Mouse (Mus musculus) kidney, postnatal 10 days (tissue): Measurements from ENCODE around the gene Otx2.
A peak's percentile ranks its signal among the peaks of the same experiment; 100 is the strongest.

Experiments
- DNase-seq: peaks from one replicate; pipeline ENCODE4 v3.0.0; 2021; ENCODE audit warnings: mixed read lengths

Otx2 gene

GRCm38 (mm10) chr14:48668761-48669303, 4.8 kb downstream of the Otx2 start:
- DNase-seq = peak; percentile 24

- no peak for DNase-seq
These were observed 5.6 kb downstream of the Otx2 start for GRCm38 (mm10) chr14:48668051-48668481.

GRCm38 (mm10) chr14:48667396-48667795, 6.2 kb downstream of the Otx2 start:
- no peak for DNase-seq

GRCm38 (mm10) chr14:48666771-48667170, 6.8 kb downstream of the Otx2 start:
- DNase-seq = no peak

DNA sequence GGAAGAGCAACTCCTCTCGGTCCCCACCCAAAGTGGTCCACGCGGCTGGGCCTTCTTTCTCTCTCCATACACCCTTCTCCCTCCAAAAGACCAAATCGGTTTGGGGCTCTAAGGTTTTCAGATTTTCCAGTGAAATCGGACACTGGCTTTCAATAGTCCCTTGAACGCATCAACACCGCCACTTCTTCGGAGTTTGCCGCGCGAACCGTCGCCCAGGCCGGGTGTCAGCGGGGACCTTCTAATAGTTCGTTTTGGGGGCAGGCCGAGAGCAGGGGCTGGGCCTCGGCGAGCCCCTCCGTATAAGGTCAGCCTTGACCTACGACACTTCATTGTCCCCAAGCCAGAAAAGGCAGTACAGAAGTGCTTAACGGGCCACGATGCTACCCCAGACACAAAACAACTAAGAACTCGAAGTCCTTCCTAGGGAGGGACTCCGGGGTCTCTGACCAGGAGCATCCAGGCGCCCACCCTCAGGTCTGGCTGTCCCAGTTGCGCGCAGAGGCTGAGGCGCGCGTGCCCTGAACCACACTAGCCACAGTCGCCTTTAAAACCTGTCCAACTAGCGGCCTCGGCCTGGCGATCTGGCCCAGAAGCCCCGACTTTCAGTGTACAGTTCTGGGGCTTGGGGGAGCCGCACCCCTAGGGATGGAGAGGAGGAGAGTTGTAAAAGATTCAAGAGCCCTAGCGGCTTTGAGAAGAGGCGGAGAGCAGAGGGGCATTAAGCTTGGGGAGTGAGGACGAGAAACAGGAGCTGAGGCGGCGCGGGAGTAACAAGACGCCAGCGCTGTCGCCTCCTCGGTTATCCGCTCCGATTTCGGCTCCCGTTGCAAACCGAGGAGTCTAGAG, 7.6 kb downstream of the Otx2 start:
- DNase-seq = peak; percentile 18

DNA sequence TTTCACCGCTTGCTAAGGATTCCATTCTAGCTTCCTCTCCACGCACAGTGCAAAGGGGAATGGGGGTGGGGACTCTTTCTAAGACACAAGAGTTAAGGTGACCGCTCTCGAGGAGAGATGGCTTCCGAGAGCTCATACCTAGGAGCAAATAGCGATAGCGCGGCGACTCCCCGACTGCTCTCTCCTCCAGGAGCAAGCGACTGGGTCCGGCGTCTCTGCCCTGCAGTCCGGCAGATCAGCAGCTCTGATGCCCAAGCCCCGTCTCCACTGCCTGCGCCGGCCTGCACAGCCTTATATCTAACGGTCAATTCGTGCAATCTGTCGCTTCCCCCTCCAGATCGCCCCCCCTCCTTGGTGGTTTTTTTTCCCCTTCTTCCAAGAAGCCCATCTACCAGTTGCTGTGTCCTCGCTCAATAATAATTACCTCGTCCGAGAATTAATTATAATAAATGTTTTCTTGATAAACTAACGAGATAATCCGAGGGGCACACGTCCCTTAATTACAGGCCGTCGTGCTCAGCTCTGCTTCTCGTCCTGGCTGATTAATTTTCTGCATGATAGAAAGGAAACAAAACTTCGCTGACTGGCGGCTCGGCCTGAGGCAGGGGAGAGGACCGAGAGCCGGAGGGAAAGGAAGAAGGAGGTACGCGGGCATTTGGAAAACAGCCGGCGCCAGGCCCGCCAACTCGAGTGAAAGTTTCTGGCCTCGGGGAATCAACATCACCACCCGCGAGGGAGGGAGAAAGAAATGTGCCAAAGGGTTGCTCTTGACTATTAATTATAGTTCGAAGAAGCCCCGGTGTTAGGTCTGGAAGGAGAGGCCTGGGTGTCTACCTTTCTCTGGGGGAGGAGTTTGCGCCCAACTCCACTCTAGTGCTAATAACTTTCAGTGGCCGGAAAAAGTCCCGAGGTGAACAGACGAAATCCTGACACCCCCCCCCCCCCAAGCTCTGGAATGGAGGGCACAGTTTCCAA, 8.5 kb downstream of the Otx2 start:
- DNase-seq = peak; percentile 49

DNA sequence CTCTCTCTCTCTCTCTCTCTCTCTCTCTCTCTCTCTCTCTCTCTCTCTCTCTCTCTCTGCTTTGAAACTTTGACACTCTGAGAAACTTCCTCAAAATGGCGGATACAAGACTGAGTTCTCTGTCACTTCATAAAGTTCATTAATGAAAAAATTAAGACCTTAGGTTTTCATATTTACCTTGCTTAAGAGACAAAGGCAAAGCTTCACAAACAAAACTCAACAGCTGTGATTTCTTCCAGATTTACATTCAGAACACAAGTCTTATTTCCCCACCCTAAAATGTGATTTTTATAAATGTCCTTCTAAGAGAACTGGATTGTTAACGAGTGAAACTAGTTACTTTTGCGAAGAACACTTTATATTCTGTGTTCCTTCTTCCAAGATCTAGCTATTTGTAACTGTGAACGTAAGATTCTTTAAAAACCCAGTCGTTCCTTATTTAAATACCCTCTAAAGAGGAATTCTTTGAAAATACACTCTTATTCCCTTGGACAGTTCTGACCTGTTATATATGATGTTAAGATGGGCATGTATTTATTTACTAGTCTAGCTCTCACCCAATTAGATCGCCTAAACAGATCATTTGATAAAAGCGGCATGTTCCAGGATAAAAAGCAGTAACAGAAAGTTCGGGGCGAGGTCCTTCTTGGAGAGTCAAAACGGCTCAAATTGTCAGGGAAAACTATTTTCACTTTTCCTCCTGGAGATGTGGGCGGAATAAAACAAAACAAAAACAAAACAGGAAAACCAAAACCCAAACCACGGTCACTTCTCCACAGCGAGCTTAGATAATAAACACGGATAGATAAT, 9.4 kb downstream of the Otx2 start:
- DNase-seq = no peak

DNA sequence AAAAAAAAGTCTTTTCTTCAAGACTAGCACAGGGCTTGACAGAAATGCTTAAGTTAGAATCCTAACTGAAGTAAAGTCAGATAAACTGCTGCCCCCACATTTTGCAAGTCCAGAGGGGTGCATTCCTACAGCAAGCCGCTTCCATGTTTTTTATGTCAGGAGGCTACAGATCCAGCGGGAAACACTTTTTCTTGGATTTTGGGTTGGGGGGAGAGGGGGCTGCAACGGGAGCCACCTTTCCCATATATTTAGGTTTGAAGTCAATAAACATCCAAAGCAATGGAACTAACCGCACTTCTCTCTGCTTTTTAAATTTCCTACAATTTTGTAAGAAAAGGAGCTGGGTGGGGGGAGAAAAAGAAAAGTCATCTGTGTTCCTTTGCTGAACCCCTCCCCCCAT, 10.1 kb downstream of the Otx2 start:
- DNase-seq = no peak

DNA sequence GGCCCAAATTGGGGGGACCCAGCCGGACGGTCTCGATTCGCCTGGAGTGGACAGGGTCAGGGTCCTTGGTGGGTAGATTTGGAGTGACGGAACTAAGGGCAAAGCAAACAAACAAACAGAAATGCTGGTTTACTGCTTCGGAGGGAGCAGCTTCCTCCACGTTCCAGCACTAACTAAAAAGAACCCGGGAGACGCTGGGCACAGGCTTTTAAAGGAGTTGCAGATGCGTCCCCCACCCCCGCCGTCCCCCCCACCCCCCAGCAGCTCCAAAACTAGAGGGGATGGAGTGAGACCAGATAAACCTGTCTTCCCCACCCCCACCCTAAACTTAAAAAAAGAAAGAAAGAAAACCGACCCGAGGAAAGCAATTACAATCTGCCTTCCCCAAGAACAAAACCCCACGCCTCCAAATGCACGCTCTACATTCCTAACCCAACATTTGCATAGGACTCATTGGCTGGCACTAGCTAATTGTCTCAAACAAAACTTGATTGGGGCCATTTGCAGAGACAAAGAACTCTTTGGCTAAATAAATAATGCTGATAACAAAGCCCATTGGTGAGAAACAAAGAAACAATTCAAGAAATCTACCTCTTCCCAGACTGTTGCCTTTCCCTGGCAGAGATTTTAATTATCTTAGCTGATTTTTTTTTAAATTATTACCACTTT, 10.9 kb downstream of the Otx2 start:
- no peak for DNase-seq

GRCm38 (mm10) chr14:48661646-48662567, 11.7 kb downstream of the Otx2 start:
- no peak for DNase-seq

- DNase-seq = no peak
These were observed 12.5 kb downstream of the Otx2 start for GRCm38 (mm10) chr14:48661151-48661550.

- no peak for DNase-seq
These were observed 13.0 kb downstream of the Otx2 start for GRCm38 (mm10) chr14:48660593-48660992.

DNA sequence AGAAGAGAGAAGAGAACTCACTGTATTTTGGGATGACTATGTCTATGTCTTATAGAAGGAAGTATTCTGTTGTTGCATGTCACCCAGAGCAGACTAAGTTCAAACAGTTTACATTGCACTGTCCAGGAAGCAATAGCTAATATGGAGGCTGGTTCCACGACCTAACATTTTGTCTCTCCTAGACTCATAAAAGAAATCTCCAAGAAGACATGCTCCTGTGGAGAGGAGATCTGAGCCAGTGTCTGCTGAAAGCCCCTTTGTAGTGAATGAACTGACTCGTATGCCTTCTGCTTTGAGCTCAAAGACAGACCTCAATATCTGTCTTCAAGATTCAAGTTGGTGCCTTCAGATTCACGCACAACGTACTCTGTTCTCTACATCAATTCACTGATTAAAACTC, 14.0 kb downstream of the Otx2 start:
- no peak for DNase-seq

DNA sequence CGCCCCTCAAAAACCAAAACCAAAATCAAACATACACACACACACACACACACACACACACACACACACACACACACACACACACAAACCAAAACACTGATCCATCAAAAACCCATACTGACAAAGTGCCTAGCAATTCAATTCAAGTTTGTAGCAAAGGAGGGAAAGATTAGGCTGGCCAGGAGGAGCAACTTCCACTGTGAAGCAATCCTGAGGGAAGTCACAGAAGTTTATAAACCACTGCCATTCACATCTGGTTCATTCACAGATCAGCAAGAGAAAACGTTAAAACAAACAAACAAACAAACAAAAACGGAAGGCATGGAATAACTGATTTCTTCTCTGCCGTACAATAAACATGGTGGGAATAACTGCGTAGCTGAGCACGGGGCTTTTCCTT, 16.4 kb downstream of the Otx2 start:
- no peak for DNase-seq

DNA sequence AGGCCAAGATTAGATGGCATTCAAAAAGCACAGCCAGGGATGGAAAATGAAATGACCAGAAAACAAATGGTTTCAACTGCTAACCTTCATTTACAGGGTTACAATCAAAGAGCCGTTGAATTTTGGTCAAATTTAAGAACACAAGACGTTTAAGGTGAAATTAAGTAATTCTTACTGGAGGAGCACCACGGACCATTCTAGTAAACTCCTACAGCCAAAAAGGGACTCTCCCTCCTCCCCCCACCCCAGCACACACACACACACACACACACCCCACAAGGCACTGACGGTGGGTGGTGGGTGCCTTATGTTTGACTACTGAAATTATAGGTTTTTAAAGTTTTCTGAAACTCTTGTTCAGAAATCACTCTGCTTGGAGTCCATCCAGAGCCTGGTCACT, 16.9 kb downstream of the Otx2 start:
- no peak for DNase-seq

DNA sequence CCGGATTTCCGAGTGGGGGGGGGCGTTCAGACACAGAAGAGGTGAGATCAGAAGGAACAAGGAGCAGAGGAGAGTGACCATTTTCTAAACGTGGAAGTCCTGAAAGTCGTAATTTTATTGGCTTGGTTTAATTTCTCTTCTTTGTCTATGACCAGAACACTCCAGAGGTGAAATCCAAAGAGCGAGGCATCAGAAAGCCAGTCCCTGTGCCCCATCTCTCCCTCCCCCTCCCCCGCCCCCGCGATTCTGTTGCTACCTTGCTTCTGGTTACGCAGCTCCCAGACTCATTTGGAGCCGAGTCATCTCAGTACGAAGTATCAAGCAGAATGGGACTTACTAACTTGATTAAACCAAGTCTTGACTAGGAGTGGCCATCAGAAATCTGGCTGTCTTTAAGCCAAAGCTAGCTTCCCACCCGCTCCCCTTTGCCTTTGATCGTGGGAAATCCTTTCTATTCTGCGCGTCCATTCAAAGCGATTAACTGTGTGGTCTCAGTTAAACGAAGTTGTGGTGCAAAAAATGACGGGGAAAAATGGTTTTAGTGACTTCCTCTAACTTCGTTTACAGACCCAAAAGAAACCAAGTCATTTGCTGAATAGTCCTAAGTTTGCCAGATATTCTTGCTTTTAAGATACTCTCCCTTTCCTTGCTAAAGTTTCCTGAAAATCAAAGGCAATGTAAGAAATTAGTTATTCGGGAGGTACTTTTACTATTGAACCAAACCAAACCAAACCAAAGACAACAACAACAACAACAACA, 17.6 kb downstream of the Otx2 start:
- DNase-seq = no peak

GRCm38 (mm10) chr14:48655073-48655791, 18.4 kb downstream of the Otx2 start:
- DNase-seq = no peak

GRCm38 (mm10) chr14:48654551-48655072, 19.0 kb downstream of the Otx2 start:
- DNase-seq = no peak
